ENCODE assay signal across 20 mouse cellular contexts in genomic region chr12:81792511-81793218, GRCm38 (mm10). TPM values are rescaled to one million over a fixed set of nuclear protein-coding genes. Genes with fewer than 3 reads are reported as not detected.
DNase-seq lines count a peak whose midpoint lies in the region; ATAC-seq lines count a peak whose summit lies in the region.
"Had no signal": no experiment of that assay in that cellular context is flagged by ENCODE, and none has a peak within 500 bp of the region (broad histone marks: within the 10 kb centered on the region; RNA-seq: fewer than 3 reads in every experiment).

No protein-coding gene starts in this region.

- intact Hi-C loops in heart, postnatal 10 days (cut with DNase I) = no loop called here

- no peak overlapping the region for H3K27ac ChIP-seq in heart, embryonic 14.5 days (replicated peaks in 1 of 2; ENCODE audit: control insufficient read depth in 1 of 2, insufficient read depth in 1 of 2, low read depth in 2 of 2, low read length in 2 of 2)
- H3K27ac ChIP-seq in hindbrain, embryonic 13.5 days = no peak overlapping the region
- H3K27ac ChIP-seq: embryonic facial prominence, embryonic 13.5 days; kidney, embryonic 15.5 days; limb, embryonic 15.5 days; liver, embryonic 15.5 days; lung, embryonic 15.5 days had no signal

- no peak overlapping the region for H3K4me2 ChIP-seq in heart, embryonic 14.5 days (ENCODE audit: low read length)
- no peak overlapping the region for H3K4me2 ChIP-seq in hindbrain, embryonic 13.5 days
- H3K4me2 ChIP-seq: embryonic facial prominence, embryonic 13.5 days; kidney, embryonic 15.5 days; limb, embryonic 15.5 days; liver, embryonic 15.5 days; lung, embryonic 15.5 days had no signal

- no peak for DNase-seq in heart, postnatal 10 days
- peak; percentile 52 for DNase-seq in skeletal muscle tissue, adult 2 months (ENCODE audit: low read depth, low spot score)
- peak; percentile 26 for DNase-seq in thymus, postnatal 4 days
- DNase-seq: adrenal gland, postnatal 36 days; cerebellum, postnatal 10 days; gastrocnemius, postnatal 10 days; heart, adult 18-20 months; kidney, postnatal 4 days; lung, postnatal 36 days had no signal

- no peaks in the 10 kb centered on the region for H3K27me3 ChIP-seq in heart, embryonic 14.5 days (ENCODE audit: control insufficient read depth, insufficient read depth, low read length)
- no peaks in the 10 kb centered on the region for H3K27me3 ChIP-seq in hindbrain, embryonic 13.5 days
- H3K27me3 ChIP-seq: embryonic facial prominence, embryonic 13.5 days; liver, embryonic 15.5 days; lung, embryonic 15.5 days had no signal

- WGBS in heart, embryonic 14.5 days = 55% methylated on average over 6 of the region's 6 CpGs
- 78% methylated on average over 6 of the region's 6 CpGs for WGBS in hindbrain, embryonic 13.5 days

- no peaks in the 10 kb centered on the region for H3K9me3 ChIP-seq in heart, embryonic 14.5 days (ENCODE audit: control insufficient read depth, low read length)
- H3K9me3 ChIP-seq in hindbrain, embryonic 13.5 days = no peaks in the 10 kb centered on the region
- H3K9me3 ChIP-seq: embryonic facial prominence, embryonic 13.5 days; kidney, embryonic 15.5 days; limb, embryonic 15.5 days; liver, embryonic 15.5 days; lung, embryonic 15.5 days had no signal

- ATAC-seq in heart, embryonic 14.5 days (ENCODE audit: insufficient number of reproducible peaks, insufficient read depth, low FRiP score, low read depth) = no peak
- ATAC-seq in common myeloid progenitor, adult 5-6 weeks (replicated peaks; ENCODE audit: low read depth, poor library complexity, severe bottlenecking) = peak; percentile 49
- ATAC-seq in erythroblast, adult 5-6 weeks (replicated peaks; ENCODE audit: low FRiP score, poor library complexity, severe bottlenecking) = no peak
- ATAC-seq in hindbrain, embryonic 13.5 days (ENCODE audit: low FRiP score) = no peak
- ATAC-seq: forebrain, embryonic 14.5 days; intestine, postnatal 0 days had no signal

- H3K4me3 ChIP-seq in heart, embryonic 14.5 days (ENCODE audit: control insufficient read depth in 1 of 2, insufficient read depth in 1 of 2, low read depth in 1 of 2, low read length in 2 of 2) = no peak overlapping the region
- H3K4me3 ChIP-seq in hindbrain, embryonic 13.5 days = no peak overlapping the region
- H3K4me3 ChIP-seq: embryonic facial prominence, embryonic 13.5 days; kidney, embryonic 15.5 days; limb, embryonic 15.5 days; liver, embryonic 15.5 days; lung, embryonic 15.5 days had no signal

- 0 out of 2 replicates have a peak overlapping the region, but pooled peaks have one; percentile 21 for H3K9ac ChIP-seq in heart, embryonic 14.5 days (ENCODE audit: low read length)
- no peak overlapping the region for H3K9ac ChIP-seq in hindbrain, embryonic 13.5 days
- H3K9ac ChIP-seq: embryonic facial prominence, embryonic 13.5 days; kidney, embryonic 15.5 days; limb, embryonic 15.5 days; liver, embryonic 15.5 days; lung, embryonic 15.5 days had no signal

- H3K36me3 ChIP-seq in heart, embryonic 14.5 days (ENCODE audit: control insufficient read depth, insufficient read depth, low read length) = no peaks in the 10 kb centered on the region
- no peaks in the 10 kb centered on the region for H3K36me3 ChIP-seq in hindbrain, embryonic 13.5 days
- H3K36me3 ChIP-seq: embryonic facial prominence, embryonic 13.5 days; kidney, embryonic 15.5 days; limb, embryonic 15.5 days; liver, embryonic 15.5 days; lung, embryonic 15.5 days had no signal

- H3K4me1 ChIP-seq in heart, embryonic 14.5 days (ENCODE audit: control insufficient read depth in 2 of 2, insufficient read depth in 2 of 2, low read length in 2 of 2) = peaks cover 8 to 11% of the 10 kb centered on the region in 2 experiments
- H3K4me1 ChIP-seq in hindbrain, embryonic 13.5 days (replicated peaks) = no peaks in the 10 kb centered on the region
- H3K4me1 ChIP-seq: embryonic facial prominence, embryonic 13.5 days; limb, embryonic 15.5 days; liver, embryonic 15.5 days had no signal

RNA-seq across cellular contexts. Expression of gene Map3k9, which starts 11.7 kb away (rescaled TPM):
- 0.20 and 0.24 TPM in 2 replicates for polyA plus RNA-seq in heart, embryonic 14.5 days (2014; fragmentation: Nextera tagmentation; extraction: Ambion mirVana)
- under 1 TPM; 0.26 to 0.45 TPM for total RNA-seq in heart, postnatal 10 days (2021)
- total RNA-seq in common myeloid progenitor, adult 5-6 weeks (2017) = 0.34 and 0.91 TPM in 2 replicates
- total RNA-seq in erythroblast, adult 5-6 weeks (2015; ENCODE audit: low replicate concordance) = 0.58 and 4.8 TPM in 2 replicates
- total RNA-seq in erythroblast, adult 5-6 weeks (2017; ENCODE audit: low replicate concordance) = 1.5 and 1.6 TPM in 2 replicates
- polyA plus RNA-seq in hindbrain, embryonic 13.5 days (2015; fragmentation: Nextera tagmentation; extraction: Ambion mirVana) = 8.8 TPM in 2 replicates

Comparison
In these comparisons a context has a peak if more than half of its experiments do, and no peak if none do; other contexts are left out.
1. DNase-seq: peak in skeletal muscle tissue, adult 2 months (single experiment) and thymus, postnatal 4 days (single experiment); none in heart, postnatal 10 days (0 of 2).